Mouse (Mus musculus): ENCODE measurements at regions not wholly inside any gene's neighbourhood (a gene's known extent, or its start where the extent isn't known, plus 50 kb on each side); places are given as distances from the start of the nearest gene placed in this dataset.
"Not testable (repeated sequence)": the region's sequence is repeated elsewhere in the genome, so short reads cannot be mapped to it uniquely, and the experiment has no call there.

DNA sequence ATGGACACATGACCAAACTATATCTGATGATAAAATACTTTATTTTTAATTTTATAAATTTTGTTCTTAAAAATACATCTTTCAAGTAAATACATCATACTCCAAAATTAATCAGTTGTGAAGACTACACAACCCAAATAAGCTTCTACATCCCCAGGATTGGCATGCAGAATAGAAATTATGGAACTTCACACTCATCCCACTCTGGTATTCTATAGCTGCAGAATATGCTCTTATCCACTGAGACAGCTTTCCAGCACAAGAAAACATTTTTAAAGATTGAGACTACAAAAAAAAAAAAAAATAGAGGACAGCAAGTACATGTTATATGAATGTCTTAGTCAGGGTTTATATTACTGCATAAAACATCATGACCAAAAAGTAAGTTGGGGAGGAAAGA lies 94.4 kb downstream of the Gm11232 start:
- DNase-seq = no peak

GRCm38 (mm10) chr4:71640521-71640920 lies 117.2 kb downstream of the Gm11232 start:
- DNase-seq = no peak

- DNase-seq = no peak
Measured at GRCm38 (mm10) chr4:71627088-71627487, 130.7 kb downstream of the Gm11232 start.

- no peak for DNase-seq
Measured at GRCm38 (mm10) chr4:71626626-71627025, 131.1 kb downstream of the Gm11232 start.

- DNase-seq = no peak
Measured at GRCm38 (mm10) chr4:71624771-71625170, 133.0 kb downstream of the Gm11232 start.

DNA sequence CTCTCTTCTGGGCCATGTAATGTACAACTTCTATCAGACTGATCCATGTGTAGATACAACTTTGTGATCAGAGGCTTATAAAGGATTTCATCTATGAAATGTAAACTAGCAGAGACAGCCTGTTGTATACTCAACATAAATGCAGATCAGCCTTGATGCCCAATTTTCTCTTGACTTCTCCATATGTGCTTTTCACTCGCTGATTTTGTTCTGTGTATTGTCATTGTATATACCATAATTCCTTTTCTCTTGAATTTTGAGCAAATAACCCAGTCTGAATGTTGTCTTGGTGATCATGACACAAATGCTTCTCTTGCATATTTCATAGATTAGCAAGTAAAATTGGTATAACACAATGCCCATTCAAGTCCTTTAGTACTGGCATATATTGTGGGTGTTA lies 144.0 kb downstream of the Gm11232 start:
- DNase-seq = no peak

DNA sequence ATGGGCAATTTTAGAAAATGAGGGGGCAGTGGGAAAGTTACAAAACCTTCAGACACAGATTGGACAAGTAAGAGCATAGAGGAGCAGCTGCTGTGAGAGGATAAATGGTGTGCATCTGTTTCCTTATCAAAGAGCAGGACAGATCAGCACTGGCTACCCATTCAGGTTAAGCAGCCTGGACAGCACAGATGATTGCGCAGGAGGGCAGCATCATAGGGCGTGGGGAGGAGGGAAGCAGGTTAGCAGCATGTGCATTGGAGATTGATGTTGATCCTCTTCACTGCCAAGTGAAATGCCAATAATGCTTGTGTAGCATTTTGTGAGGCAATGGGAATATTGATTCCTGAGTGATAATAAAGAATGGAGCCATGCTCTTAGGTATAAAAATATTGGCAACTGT lies 171.9 kb downstream of the Gm11232 start:
- no peak for DNase-seq

DNA sequence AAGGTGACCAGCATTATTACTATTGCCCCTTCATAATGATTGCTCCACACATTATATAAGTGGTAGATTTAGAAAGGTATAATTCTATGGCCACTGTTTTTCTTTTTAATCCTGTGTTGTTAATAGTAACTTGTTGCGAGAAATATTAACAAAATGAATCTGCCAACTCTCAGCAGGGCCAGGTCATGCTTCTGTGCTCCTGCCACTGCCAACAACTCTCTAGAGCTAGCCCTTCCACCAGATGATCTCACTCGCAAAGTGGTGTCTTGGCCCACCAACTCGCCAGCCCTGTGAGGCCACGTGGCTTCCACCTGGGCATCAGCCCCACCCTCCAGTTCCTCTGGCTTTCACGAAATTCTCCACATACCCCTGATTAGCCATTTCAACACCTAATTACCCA lies 197.1 kb downstream of the Gm11232 start:
- DNase-seq = no peak

DNA sequence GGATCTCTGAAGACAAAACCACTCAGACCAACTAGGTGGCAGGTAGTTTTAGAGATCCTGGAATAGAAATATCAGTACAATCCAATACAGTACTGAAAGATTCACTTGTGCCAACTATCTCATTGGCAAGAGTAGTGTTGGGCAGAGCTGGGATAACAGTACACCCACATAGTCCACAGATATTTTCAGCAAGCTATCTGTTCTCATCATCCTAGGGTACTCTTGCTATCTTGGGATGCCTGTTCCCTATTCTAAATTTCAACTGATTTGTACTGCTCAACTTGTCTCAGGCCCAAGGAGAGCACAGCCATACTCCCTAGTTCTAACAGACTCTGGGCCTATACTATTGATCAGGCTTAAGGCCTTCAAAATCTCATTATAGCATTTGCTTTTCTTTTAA lies 218.6 kb downstream of the Gm11232 start:
- DNase-seq = no peak

GRCm38 (mm10) chr4:71537971-71538370 lies 219.8 kb downstream of the Gm11232 start:
- peak; percentile 34 for DNase-seq

GRCm38 (mm10) chr4:71524255-71524970 lies 233.4 kb downstream of the Gm11232 start:
- DNase-seq = no peak

DNA sequence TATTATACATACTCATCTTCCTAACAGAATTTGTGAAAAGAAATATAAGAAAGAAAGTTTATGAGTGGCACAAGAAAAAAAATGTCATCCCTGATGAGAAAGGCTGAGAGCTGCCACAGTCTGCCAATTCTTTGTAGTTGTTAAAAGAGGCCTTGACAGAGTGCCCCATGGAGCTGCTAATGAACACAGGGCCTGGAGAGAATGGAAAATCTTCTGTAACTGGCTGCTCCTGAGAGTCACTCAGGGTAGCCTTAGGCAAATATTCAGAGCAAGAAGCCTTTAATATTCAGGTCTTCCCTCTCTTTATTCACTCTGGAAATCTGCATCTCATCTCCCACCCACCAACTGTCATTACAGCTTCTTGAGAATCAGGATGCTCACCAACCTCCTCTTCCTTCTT lies 237.0 kb downstream of the Gm11232 start:
- no peak for DNase-seq

DNA sequence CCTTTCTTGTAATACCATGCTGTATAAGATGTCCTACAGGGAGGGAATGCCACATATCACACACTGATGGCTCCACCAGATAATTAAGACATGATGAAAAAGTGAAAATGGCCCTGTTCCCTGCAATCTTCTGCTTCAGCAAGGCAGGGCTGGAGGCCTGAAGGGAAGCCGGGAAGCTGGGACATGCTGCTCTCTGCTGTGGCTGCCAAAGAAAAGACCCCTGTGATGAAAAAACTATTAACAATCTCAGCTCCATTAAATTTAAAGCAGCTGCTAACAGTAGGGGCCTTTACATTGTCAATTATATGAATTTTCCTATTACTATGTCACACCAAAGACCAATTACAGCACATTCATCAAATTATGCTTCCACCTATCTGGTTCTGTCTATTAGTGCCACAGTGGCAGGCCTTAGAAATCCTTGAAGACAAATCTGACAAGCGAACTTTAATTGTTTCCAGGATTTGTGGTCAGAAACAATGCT lies 239.8 kb downstream of the Gm11232 start:
- no peak for DNase-seq

- peak; percentile 80 for DNase-seq
Measured at GRCm38 (mm10) chr4:71506911-71507310, 250.9 kb downstream of the Gm11232 start.

- no peak for DNase-seq
Measured at GRCm38 (mm10) chr4:71489788-71490187, 268.0 kb downstream of the Gm11232 start.

DNA sequence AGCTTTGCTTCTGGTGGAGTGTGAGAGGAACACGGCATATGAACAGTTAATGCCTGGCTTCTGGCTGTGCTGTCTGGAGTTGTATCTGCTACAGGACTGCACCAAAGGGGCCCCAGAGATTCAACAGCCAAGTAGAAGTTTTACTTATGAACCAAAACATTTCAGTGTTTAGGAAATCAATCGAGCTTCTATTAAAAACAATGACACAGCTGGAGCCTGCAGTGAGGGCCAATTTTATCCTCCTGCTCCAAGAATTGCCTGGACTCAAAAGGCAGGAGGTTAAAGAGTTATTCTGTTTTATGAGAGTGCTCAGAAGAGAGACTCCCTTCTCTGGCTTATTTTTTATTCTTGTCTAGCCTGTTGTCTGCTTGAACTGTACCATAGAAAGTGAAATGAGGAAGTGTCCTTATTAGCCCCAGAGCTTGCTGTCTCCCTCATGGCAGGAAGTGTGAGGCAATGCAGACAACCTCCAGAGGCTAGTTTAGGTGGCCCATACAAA lies 269.1 kb downstream of the Gm11232 start:
- peak; percentile 1 for DNase-seq

DNA sequence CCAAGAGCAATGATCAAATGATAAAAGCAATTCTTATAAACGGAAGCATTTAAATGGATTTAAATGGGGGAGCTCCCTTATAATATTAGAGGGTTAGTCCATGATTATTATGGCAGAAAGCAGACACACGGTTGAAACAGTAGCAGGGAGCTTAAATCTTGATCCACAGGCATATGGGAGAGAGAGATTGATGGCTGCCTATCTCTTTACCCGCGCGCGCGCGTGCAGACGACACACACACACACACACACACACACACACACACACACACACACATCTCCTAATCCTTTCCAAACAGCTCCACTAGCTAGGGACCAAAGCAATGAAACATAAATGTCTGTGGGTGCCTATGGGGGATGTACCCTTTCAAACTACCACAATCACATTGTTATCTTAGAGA lies 269.7 kb downstream of the Gm11232 start:
- DNase-seq = no peak

GRCm38 (mm10) chr4:71480960-71481359 lies 276.8 kb downstream of the Gm11232 start:
- DNase-seq = no peak

GRCm38 (mm10) chr4:71470580-71470979 lies 287.2 kb downstream of the Gm11232 start:
- no peak for DNase-seq

DNA sequence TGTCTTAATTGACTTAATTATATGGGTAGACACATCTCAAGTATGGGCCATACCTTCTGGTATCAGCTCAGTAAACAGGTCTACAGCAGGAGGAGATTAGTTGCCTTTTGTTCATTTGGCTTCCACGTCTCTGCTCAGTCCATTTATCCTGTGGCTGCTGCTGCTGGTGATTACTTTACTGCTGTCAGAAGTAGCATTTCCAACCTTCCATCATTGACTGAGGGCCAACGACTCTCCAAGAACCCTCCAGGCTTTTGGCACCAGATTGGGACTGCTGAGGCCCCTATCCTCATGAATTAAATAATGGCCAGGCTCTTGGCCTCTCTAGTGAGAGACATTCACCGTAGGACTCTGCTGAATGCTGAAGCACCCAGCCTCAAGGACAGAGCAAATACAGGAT lies 303.0 kb downstream of the Gm11232 start:
- no peak for DNase-seq

DNA sequence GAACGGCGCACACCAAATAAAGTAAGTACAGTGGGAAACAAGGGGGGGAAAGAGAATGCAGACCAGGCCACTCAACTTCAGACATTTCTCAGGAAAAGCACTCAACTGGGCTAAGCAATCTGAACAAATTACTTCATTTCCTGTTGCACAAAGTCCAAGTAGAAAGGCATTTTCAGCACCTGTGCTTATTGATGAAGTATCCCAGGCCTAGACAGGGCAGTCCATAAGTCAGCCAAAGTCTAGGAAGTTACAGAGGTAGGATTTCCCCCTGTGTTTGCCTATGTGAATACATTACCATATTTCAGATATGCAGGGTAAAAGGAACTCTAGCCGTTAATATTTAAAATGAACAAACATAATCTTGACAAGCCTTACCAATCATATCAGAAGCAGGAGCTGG lies 304.3 kb downstream of the Gm11232 start:
- no peak for DNase-seq

DNA sequence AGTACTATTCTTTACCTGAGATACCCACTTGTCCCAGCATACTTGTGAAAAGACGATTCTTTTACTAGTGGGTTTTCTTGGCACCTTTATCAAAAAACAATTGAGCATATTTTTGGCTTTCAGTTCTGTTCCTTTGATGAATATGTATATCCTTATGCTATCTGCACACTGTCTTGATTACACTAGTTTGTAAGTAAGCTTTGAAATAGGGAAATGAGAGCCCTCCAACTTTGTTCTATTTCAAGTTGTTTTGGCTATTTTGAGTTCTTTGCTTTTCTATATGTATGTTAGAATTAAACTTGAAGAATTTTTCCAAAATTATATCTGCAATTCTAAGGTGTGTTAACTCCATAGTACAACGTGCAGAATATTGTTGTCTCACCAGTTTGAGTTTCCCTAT lies 311.3 kb downstream of the Gm11232 start:
- DNase-seq = no peak

DNA sequence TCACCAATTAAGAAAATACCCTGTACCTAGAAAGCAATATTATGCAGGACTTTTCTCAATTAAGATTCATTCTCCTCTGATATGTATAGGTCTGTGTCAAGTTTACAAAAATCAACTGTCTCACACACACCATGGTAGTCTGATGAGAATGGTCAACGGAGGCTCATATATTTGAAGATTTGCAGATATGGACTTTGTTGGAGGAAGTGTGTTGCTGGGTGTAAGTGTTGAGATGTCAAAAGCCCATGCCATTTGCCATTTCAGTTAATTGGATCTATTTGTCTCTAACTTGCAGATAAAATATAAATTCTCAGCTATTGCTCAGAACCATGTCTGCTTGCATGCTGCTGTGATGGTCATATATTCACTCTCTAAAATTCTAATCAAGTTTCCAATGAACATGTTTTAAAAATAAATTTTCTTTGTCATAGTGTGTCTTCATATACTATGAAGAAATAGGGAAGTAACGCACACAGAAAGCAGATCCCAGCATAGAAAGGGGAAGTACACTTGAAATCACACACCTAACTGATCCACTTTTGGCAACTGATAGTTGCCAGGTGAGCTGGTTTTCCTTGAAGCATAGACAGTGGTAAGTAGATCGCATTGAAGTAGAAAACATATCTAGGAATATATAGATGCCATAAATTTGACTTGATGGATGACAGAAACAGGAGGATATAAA lies 326.4 kb downstream of the Gm11232 start:
- no peak for DNase-seq

DNA sequence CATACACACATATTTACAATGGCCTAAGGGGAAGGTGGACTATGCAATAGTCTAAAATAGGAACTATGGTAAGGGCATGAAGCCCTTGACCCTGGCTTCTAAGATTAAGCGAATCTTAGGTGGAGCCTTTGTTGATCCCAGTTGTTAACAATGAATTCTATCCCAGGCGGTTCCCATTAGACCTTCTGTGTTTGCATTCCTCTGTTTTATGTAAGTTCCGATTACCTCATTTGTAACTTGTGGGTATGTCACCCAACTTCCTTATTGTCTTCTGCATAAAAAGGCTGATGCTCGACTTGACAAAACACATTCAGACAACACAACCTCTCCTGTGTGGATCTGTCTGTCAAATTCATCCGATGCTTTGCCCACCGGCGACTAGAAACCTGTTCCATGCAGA lies 335.6 kb downstream of the Gm11232 start:
- DNase-seq = not testable (repeated sequence)

Data from adrenal gland, adult 2 months (tissue).